Mouse (Mus musculus) heart, adult 2 months (tissue): Measurements from ENCODE around the gene Pnpla8. TPM values are rescaled to one million over a fixed set of nuclear protein-coding genes. Genes with fewer than 3 reads are reported as not detected.

Experiments
- DNase-seq, 2 experiments: peaks; one replicate each; pipeline ENCODE4 v3.0.0; 2021
- H3K27ac ChIP-seq: fragments of 200-600 bp; 2 replicates; pipeline ENCODE4 v1.8.1; 2022
- H3K27me3 ChIP-seq: fragments of 200-500 bp; 2 replicates; pipeline ENCODE4 v1.6.1; 2012; ENCODE audit warnings: mild to moderate bottlenecking, low read length, inconsistent platforms, mixed read lengths; ENCODE audit not compliant: control insufficient read depth, insufficient read depth
- H3K36me3 ChIP-seq: fragments of 200-500 bp; 2 replicates; pipeline ENCODE4 v1.6.1; 2012; ENCODE audit warnings: low read length, inconsistent platforms; ENCODE audit not compliant: control insufficient read depth, insufficient read depth
- H3K4me1 ChIP-seq: fragments of 200-500 bp; 2 replicates; pipeline ENCODE4 v1.6.1; 2011; ENCODE audit warnings: low read length; ENCODE audit not compliant: control insufficient read depth, insufficient read depth
- H3K4me3 ChIP-seq: fragments of 200-600 bp; 2 replicates; pipeline ENCODE4 v1.8.1; 2022
- H3K79me2 ChIP-seq: fragments of 200-500 bp; replicated peaks from 2 replicates; pipeline ENCODE4 v1.6.1; 2012; ENCODE audit warnings: mild to moderate bottlenecking, inconsistent platforms, low read length, moderate library complexity, mixed read lengths; ENCODE audit not compliant: control insufficient read depth, insufficient read depth
- H3K9ac ChIP-seq: fragments of 200-500 bp; 2 replicates; pipeline ENCODE4 v1.6.1; 2012; ENCODE audit warnings: low read depth, mild to moderate bottlenecking, control low read depth, inconsistent platforms, low read length, mixed read lengths
- CTCF ChIP-seq: fragments of 200-600 bp; IDR thresholded peaks from 2 replicates; pipeline ENCODE4 v1.8.1; 2022; ENCODE audit warnings: antibody characterized with exemption, mild to moderate bottlenecking, moderate library complexity
- EP300 ChIP-seq: fragments of 200-500 bp; IDR thresholded peaks from 2 replicates; pipeline ENCODE4 v1.6.1; 2011; ENCODE audit warnings: low read depth, low read length, control low read depth; ENCODE audit not compliant: insufficient read depth
- POLR2A ChIP-seq: fragments of 200-500 bp; IDR thresholded peaks from 2 replicates; pipeline ENCODE4 v1.6.1; 2011; ENCODE audit warnings: mild to moderate bottlenecking, low read depth, low read length, control low read depth; ENCODE audit not compliant: insufficient read depth
- WGBS: fragments of 180-500 bp; shearing (Covaris S2); methylation state at CpG from one replicate; pipeline ENCODE4 v1.1.7; 2018; 5-methylcytosine and 5-hydroxymethylcytosine counted together
- intact Hi-C: fragments of 180-260 bp; cut with DNase I; formaldehyde crosslinking; loops from one replicate; pipeline ENCODE4 v1.15.1; 2025
- microRNA-seq, 2 experiments: library from miRNA; unstranded; fragments of <30 nt; microRNA quantifications; one replicate each; pipeline ENCODE4 v1.2.0; 2021
- polyA plus RNA-seq: library from polyadenylated mRNA; depleted of rRNA; stranded (reverse); fragments of >200 nt; gene quantifications from 2 replicates; pipeline ENCODE4 v1.2.3, GENCODE M21; 2012; rRNA removed
- total RNA-seq, 2 experiments: library from RNA; stranded (reverse); gene quantifications; 2 replicates each; pipeline ENCODE4 v1.2.3; 2021

Pnpla8 gene
- total and polyA plus RNA-seq, 3 experiments = 26.7 to 162 (median 132) TPM

DNA sequence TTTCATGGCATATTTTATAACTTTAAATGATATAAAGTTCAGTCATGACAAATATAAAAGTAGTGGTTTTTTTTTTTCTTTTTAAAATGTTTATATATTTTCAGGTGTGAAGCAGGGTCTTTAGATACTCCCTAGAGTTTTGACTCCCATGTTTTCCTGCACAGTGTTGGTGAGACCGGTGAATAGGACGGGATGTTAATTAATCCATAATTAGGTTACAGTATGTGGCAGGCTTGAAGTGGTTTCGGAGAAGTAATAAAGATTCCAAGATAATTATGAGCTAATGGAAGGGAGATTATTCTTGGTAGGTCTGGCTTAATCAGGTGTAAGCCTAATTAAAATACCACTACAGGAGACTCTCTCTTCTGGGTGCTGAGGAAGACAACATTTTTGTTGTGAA is 125.0 kb downstream of the Pnpla8 start:
- no peak overlapping the region for H3K4me3 ChIP-seq
- no peaks in the 10 kb centered on the region for H3K27me3 ChIP-seq
- TF ChIP-seq POLR2A = no peak
- no peak for TF ChIP-seq CTCF
- no peak for TF ChIP-seq EP300
- intact Hi-C loops = no loop called here
- H3K9ac ChIP-seq = no peak overlapping the region
- no peak overlapping the region for H3K27ac ChIP-seq
- H3K36me3 ChIP-seq = no peaks in the 10 kb centered on the region
- no peaks in the 10 kb centered on the region for H3K4me1 ChIP-seq
- DNase-seq = no peak
- H3K79me2 ChIP-seq = no peaks in the 10 kb centered on the region
- WGBS = 86% methylated on average over 3 of the region's 3 CpGs

DNA sequence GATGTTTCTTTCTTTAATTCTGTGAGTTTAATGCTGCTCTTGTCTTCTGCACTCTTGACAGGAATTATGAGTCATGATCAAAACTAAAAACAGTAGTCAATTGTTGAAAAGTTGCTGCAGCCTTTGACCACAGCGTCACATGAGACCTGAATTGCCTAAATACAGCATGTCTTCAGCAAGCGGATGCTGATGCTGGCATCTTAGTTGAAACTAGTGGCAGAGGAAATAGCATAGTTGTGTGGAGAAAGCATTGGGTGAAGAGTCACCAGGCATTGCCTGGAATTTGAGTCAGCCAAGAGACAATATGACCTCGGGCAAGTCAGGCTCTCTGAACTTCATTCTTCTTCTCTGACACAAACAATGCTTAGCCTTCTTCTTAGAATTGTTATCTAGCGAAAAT is 133.9 kb downstream of the Pnpla8 start:
- Histone ChIP-seq H3K4me1 (no peaks in the 10 kb centered on the region), H3K27me3 (no peaks in the 10 kb centered on the region), H3K79me2 (no peaks in the 10 kb centered on the region), H3K4me3 (no peak overlapping the region), H3K27ac (no peak overlapping the region), H3K36me3 (no peaks in the 10 kb centered on the region), H3K9ac (no peak overlapping the region)
- no peak for TF ChIP-seq POLR2A
- no peak for TF ChIP-seq EP300
- no peak for TF ChIP-seq CTCF
- intact Hi-C loops = no loop called here
- 62% methylated on average over 4 of the region's 4 CpGs for WGBS
- DNase-seq = no peak

DNA sequence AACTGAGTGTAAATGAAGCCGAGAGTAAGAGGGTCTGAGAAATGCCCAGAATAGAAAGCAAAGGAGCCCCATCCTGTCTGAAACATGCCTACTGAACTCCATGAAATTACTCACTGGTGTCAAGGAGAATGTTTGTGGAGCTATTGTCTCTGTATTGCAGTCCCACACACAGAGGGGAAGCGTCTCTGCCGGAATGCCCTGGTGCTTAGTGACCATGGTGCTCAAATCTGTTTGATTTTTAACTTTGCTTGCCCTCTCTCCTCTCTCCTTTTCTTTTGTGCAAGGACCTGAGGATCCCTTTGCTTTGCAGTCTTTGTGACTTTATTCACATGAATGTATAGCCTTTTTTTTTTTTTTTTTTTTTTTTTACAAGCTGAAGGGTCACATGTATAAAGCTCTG is 136.3 kb downstream of the Pnpla8 start:
- DNase-seq = no peak
- H3K27me3 ChIP-seq = no peaks in the 10 kb centered on the region
- WGBS = 62% methylated on average over 3 of the region's 3 CpGs

DNA sequence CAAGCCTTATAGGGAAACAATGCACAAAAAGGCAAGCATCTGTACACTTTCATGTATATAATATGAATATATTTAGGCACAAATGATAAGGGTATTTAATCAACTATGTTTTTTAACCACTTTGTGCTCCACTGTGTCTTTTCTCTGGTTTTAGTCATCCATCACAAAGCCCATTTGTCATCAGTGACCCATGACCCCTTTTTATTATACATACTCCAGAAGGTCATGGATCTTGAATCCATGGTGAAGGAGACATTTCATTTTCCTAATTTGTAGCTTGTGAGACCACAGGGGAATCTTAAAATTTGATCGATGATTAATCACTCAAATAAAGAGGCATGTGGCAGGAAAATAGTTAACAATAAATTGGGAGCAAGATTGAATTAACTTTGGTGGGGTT is 136.7 kb downstream of the Pnpla8 start:
- Histone ChIP-seq H3K27ac (no peak overlapping the region), H3K27me3 (no peaks in the 10 kb centered on the region), H3K9ac (no peak overlapping the region), H3K79me2 (no peaks in the 10 kb centered on the region), H3K36me3 (no peaks in the 10 kb centered on the region), H3K4me1 (no peaks in the 10 kb centered on the region), H3K4me3 (no peak overlapping the region)
- intact Hi-C loops = no loop called here
- 88% methylated on average over 1 of the region's 1 CpGs for WGBS
- no peak for TF ChIP-seq CTCF
- TF ChIP-seq EP300 = no peak
- no peak for TF ChIP-seq POLR2A
- DNase-seq = no peak

More for the DNA sequence above, 136.3 kb downstream of the Pnpla8 start:
- intact Hi-C loops = no loop called here
- no peak overlapping the region for H3K27ac ChIP-seq
- H3K79me2 ChIP-seq = no peaks in the 10 kb centered on the region
- H3K4me3 ChIP-seq = no peak overlapping the region
- no peak overlapping the region for H3K9ac ChIP-seq
- TF ChIP-seq POLR2A = no peak
- no peak for TF ChIP-seq CTCF
- TF ChIP-seq EP300 = no peak
- H3K4me1 ChIP-seq = no peaks in the 10 kb centered on the region
- H3K36me3 ChIP-seq = no peaks in the 10 kb centered on the region

DNA sequence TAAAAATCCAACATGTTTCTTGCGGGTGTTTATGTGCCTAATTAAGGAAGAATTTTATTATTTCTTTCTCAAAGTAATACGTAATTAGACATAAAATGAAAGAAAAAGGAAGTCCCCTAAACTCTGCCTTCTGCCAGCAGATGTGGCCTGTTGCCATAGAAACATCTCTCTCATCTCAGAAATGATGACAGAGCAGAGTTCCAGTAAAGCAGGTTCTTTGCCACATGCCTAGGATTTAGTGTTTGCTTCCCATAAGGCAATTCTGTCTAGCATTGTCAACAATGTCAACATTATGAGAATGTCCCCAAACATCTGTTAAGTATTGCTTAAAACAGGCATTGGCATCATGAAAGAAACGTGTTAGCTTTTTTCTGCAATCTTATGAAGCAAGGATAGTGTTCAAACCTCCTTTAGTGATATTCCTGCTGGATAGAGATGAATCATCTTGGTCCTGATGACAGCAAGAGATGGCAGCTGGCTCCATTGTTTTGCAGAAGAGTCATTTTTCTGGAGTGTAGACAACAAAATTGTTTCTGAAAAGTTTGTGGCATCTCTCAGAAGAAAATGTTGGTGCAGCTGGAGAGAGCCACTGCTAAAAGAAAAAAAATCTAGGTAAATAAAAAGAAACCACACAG is 150.0 kb downstream of the Pnpla8 start:
- no peaks in the 10 kb centered on the region for H3K79me2 ChIP-seq
- H3K27ac ChIP-seq = no peak overlapping the region
- intact Hi-C loops = no loop called here
- no peak for DNase-seq
- 59% methylated on average over 3 of the region's 3 CpGs for WGBS
- no peaks in the 10 kb centered on the region for H3K4me1 ChIP-seq
- no peak overlapping the region for H3K4me3 ChIP-seq
- no peaks in the 10 kb centered on the region for H3K36me3 ChIP-seq
- no peak for TF ChIP-seq CTCF
- TF ChIP-seq EP300 = no peak
- no peak for TF ChIP-seq POLR2A
- no peaks in the 10 kb centered on the region for H3K27me3 ChIP-seq
- H3K9ac ChIP-seq = no peak overlapping the region

Small RNAs within 50 kb of the gene (microRNA-seq; reads per million reads assigned to microRNA genes)
- 0 reads per million in 2 experiments for gene Mir5627

Other genes with a start within 250 kb of the Pnpla8 start
- 10 to 100 TPM; 42.7 to 51.3 TPM for gene Dnajb9, start 11.0 kb upstream of the Pnpla8 start, total RNA-seq
- 5.9 and 14.2 TPM in 2 replicates for gene Dnajb9, start 11.0 kb upstream of the Pnpla8 start, polyA plus RNA-seq
- gene Nrcam, start 107.5 kb downstream of the Pnpla8 start, total RNA-seq = under 1 TPM; 0.16 to 0.23 TPM
- 0.20 and 0.23 TPM in 2 replicates for gene Nrcam, start 107.5 kb downstream of the Pnpla8 start, polyA plus RNA-seq